Mouse (Mus musculus): ENCODE results near the gene Sf3b2. TPM values are rescaled to one million over a fixed set of nuclear protein-coding genes. Genes with fewer than 3 reads are reported as not detected.

The Sf3b2 gene
- polyA plus RNA-seq, 1 experiment from 2014 or later: 239 TPM

GRCm38 (mm10) chr19:5232696-5233095, 62.6 kb downstream of the Sf3b2 start:
- Histone ChIP-seq H3K9ac (ENCODE audit: low read depth, low read length) (no peak overlapping the region), H3K36me3 (ENCODE audit: insufficient read depth, low read length) (0 out of 2 replicates have a peak, but pooled peaks cover 2% of the 10 kb centered on the region), H3K4me3 (replicated peaks; ENCODE audit: low read depth, low read length) (no peak overlapping the region), H3K9me3 (replicated peaks; ENCODE audit: low read length) (no peaks in the 10 kb centered on the region), H3K27ac (no peak overlapping the region), H3K27me3 (ENCODE audit: insufficient read depth, low read length) (no peaks in the 10 kb centered on the region), H3K4me1 (replicated peaks; ENCODE audit: insufficient read depth, low read length) (no peaks in the 10 kb centered on the region), H3K4me2 (ENCODE audit: low read length) (no peak overlapping the region)
- TF ChIP-seq CTCF (IDR thresholded peaks at IDR 0.05; ENCODE audit: low read depth): no peak
- 75% methylated on average over 4 of the region's 4 CpGs for WGBS
- ATAC-seq (replicated peaks; ENCODE audit: low FRiP score, low read depth): no peak
- DNase-seq (ENCODE audit: low spot score): no peak

GRCm38 (mm10) chr19:5230110-5230509, 65.1 kb downstream of the Sf3b2 start:
- no peak overlapping the region for H3K4me2 ChIP-seq (ENCODE audit: low read length)
- H3K36me3 ChIP-seq (ENCODE audit: insufficient read depth, low read length): 0 out of 2 replicates have a peak, but pooled peaks cover 2% of the 10 kb centered on the region
- DNase-seq (ENCODE audit: low spot score): no peak
- no peak for TF ChIP-seq CTCF (IDR thresholded peaks at IDR 0.05; ENCODE audit: low read depth)
- ATAC-seq (replicated peaks; ENCODE audit: low FRiP score, low read depth): no peak
- H3K4me1 ChIP-seq (replicated peaks; ENCODE audit: insufficient read depth, low read length): no peaks in the 10 kb centered on the region
- H3K4me3 ChIP-seq (replicated peaks; ENCODE audit: low read depth, low read length): no peak overlapping the region
- WGBS: 73% methylated on average over 2 of the region's 2 CpGs
- no peaks in the 10 kb centered on the region for H3K27me3 ChIP-seq (ENCODE audit: insufficient read depth, low read length)
- no peaks in the 10 kb centered on the region for H3K9me3 ChIP-seq (replicated peaks; ENCODE audit: low read length)
- H3K27ac ChIP-seq: no peak overlapping the region
- no peak overlapping the region for H3K9ac ChIP-seq (ENCODE audit: low read depth, low read length)

- 74% methylated on average over 2 of the region's 2 CpGs for WGBS
- Histone ChIP-seq H3K27me3 (ENCODE audit: insufficient read depth, low read length) (no peaks in the 10 kb centered on the region), H3K4me2 (ENCODE audit: low read length) (no peak overlapping the region), H3K36me3 (ENCODE audit: insufficient read depth, low read length) (0 out of 2 replicates have a peak, but pooled peaks cover 2% of the 10 kb centered on the region), H3K4me1 (replicated peaks; ENCODE audit: insufficient read depth, low read length) (no peaks in the 10 kb centered on the region), H3K4me3 (replicated peaks; ENCODE audit: low read depth, low read length) (no peak overlapping the region), H3K9me3 (replicated peaks; ENCODE audit: low read length) (no peaks in the 10 kb centered on the region), H3K27ac (no peak overlapping the region), H3K9ac (ENCODE audit: low read depth, low read length) (no peak overlapping the region)
- ATAC-seq (replicated peaks; ENCODE audit: low FRiP score, low read depth) (no peak), DNase-seq (ENCODE audit: low spot score) (no peak)
- TF ChIP-seq CTCF (IDR thresholded peaks at IDR 0.05; ENCODE audit: low read depth): no peak
These were observed 70.6 kb downstream of the Sf3b2 start for GRCm38 (mm10) chr19:5224624-5225023.

GRCm38 (mm10) chr19:5224077-5224476, 71.2 kb downstream of the Sf3b2 start:
- DNase-seq (ENCODE audit: low spot score): no peak
- Histone ChIP-seq H3K4me3 (replicated peaks; ENCODE audit: low read depth, low read length) (no peak overlapping the region), H3K4me2 (ENCODE audit: low read length) (no peak overlapping the region), H3K27ac (no peak overlapping the region), H3K4me1 (replicated peaks; ENCODE audit: insufficient read depth, low read length) (no peaks in the 10 kb centered on the region), H3K27me3 (ENCODE audit: insufficient read depth, low read length) (no peaks in the 10 kb centered on the region), H3K9ac (ENCODE audit: low read depth, low read length) (no peak overlapping the region), H3K9me3 (replicated peaks; ENCODE audit: low read length) (no peaks in the 10 kb centered on the region), H3K36me3 (ENCODE audit: insufficient read depth, low read length) (0 out of 2 replicates have a peak, but pooled peaks cover 2% of the 10 kb centered on the region)
- no peak for TF ChIP-seq CTCF (IDR thresholded peaks at IDR 0.05; ENCODE audit: low read depth)
- 91% methylated on average over 4 of the region's 4 CpGs for WGBS
- ATAC-seq (replicated peaks; ENCODE audit: low FRiP score, low read depth): no peak

Other genes starting within 250 kb of the Sf3b2 start
- gene Rin1, start 245.0 kb downstream of the Sf3b2 start, polyA plus RNA-seq (2015; fragmentation: Nextera tagmentation; extraction: Ambion mirVana): 2.8 and 3.2 TPM in 2 replicates
- gene Cd248, start 227.4 kb downstream of the Sf3b2 start, polyA plus RNA-seq (2015; fragmentation: Nextera tagmentation; extraction: Ambion mirVana): 35.0 and 40.6 TPM in 2 replicates
- 1.4 and 2.1 TPM in 2 replicates for gene Tmem151a, start 209.9 kb downstream of the Sf3b2 start, polyA plus RNA-seq (2015; fragmentation: Nextera tagmentation; extraction: Ambion mirVana)
- 129 and 132 TPM in 2 replicates for gene Yif1a, start 206.9 kb downstream of the Sf3b2 start, polyA plus RNA-seq (2015; fragmentation: Nextera tagmentation; extraction: Ambion mirVana)
- 4.2 and 4.7 TPM in 2 replicates for gene Cnih2, start 196.9 kb downstream of the Sf3b2 start, polyA plus RNA-seq (2015; fragmentation: Nextera tagmentation; extraction: Ambion mirVana)
- 270 and 284 TPM in 2 replicates for gene Rab1b, start 188.4 kb downstream of the Sf3b2 start, polyA plus RNA-seq (2015; fragmentation: Nextera tagmentation; extraction: Ambion mirVana)
- gene Klc2, start 176.9 kb downstream of the Sf3b2 start, polyA plus RNA-seq (2015; fragmentation: Nextera tagmentation; extraction: Ambion mirVana): 18.1 and 20.2 TPM in 2 replicates
- gene Pacs1, start 22.3 kb downstream of the Sf3b2 start, polyA plus RNA-seq (2015; fragmentation: Nextera tagmentation; extraction: Ambion mirVana): 14.2 and 14.8 TPM in 2 replicates
- gene Gal3st3, start 2.9 kb upstream of the Sf3b2 start, polyA plus RNA-seq (2015; fragmentation: Nextera tagmentation; extraction: Ambion mirVana): 2.2 and 2.7 TPM in 2 replicates
- not detected in 2 replicates for gene Catsper1, start 40.3 kb upstream of the Sf3b2 start, polyA plus RNA-seq (2015; fragmentation: Nextera tagmentation; extraction: Ambion mirVana)
- gene Cst6, start 54.1 kb upstream of the Sf3b2 start, polyA plus RNA-seq (2015; fragmentation: Nextera tagmentation; extraction: Ambion mirVana): 0.29 and 1.5 TPM in 2 replicates
- gene Eif1ad, start 71.3 kb upstream of the Sf3b2 start, polyA plus RNA-seq (2015; fragmentation: Nextera tagmentation; extraction: Ambion mirVana): 30.8 and 34.0 TPM in 2 replicates
- 344 and 363 TPM in 2 replicates for gene Banf1, start 71.7 kb upstream of the Sf3b2 start, polyA plus RNA-seq (2015; fragmentation: Nextera tagmentation; extraction: Ambion mirVana)
- 56.1 and 57.8 TPM in 2 replicates for gene Sart1, start 93.2 kb upstream of the Sf3b2 start, polyA plus RNA-seq (2015; fragmentation: Nextera tagmentation; extraction: Ambion mirVana)
- 0.31 and 0.39 TPM in 2 replicates for gene Tsga10ip, start 107.1 kb upstream of the Sf3b2 start, polyA plus RNA-seq (2015; fragmentation: Nextera tagmentation; extraction: Ambion mirVana)
- 237 and 246 TPM in 2 replicates for gene Drap1, start 129.5 kb upstream of the Sf3b2 start, polyA plus RNA-seq (2015; fragmentation: Nextera tagmentation; extraction: Ambion mirVana)
- gene AI837181, start 129.7 kb upstream of the Sf3b2 start, polyA plus RNA-seq (2015; fragmentation: Nextera tagmentation; extraction: Ambion mirVana): 55.7 and 55.8 TPM in 2 replicates
- gene Fosl1, start 152.1 kb upstream of the Sf3b2 start, polyA plus RNA-seq (2015; fragmentation: Nextera tagmentation; extraction: Ambion mirVana): 0.32 TPM in 1 of 2 replicates, not detected in the other
- 12.2 and 15.6 TPM in 2 replicates for gene Ccdc85b, start 162.4 kb upstream of the Sf3b2 start, polyA plus RNA-seq (2015; fragmentation: Nextera tagmentation; extraction: Ambion mirVana)
- 141 and 150 TPM in 2 replicates for gene Fibp, start 165.2 kb upstream of the Sf3b2 start, polyA plus RNA-seq (2015; fragmentation: Nextera tagmentation; extraction: Ambion mirVana)
- gene Ctsw, start 173.1 kb upstream of the Sf3b2 start, polyA plus RNA-seq (2015; fragmentation: Nextera tagmentation; extraction: Ambion mirVana): 0.79 and 1.2 TPM in 2 replicates
- 126 and 140 TPM in 2 replicates for gene Efemp2, start 178.5 kb upstream of the Sf3b2 start, polyA plus RNA-seq (2015; fragmentation: Nextera tagmentation; extraction: Ambion mirVana)
- 31.3 and 31.8 TPM in 2 replicates for gene Mus81, start 192.9 kb upstream of the Sf3b2 start, polyA plus RNA-seq (2015; fragmentation: Nextera tagmentation; extraction: Ambion mirVana)
- gene Cfl1, start 195.0 kb upstream of the Sf3b2 start, polyA plus RNA-seq (2015; fragmentation: Nextera tagmentation; extraction: Ambion mirVana): 2,170 and 2,281 TPM in 2 replicates
- gene 1700020D05Rik, start 208.3 kb upstream of the Sf3b2 start, polyA plus RNA-seq (2015; fragmentation: Nextera tagmentation; extraction: Ambion mirVana): 0.13 TPM in 1 of 2 replicates, not detected in the other
- 7.6 and 8.0 TPM in 2 replicates for gene Snx32, start 215.1 kb upstream of the Sf3b2 start, polyA plus RNA-seq (2015; fragmentation: Nextera tagmentation; extraction: Ambion mirVana)

Data from kidney, postnatal 0 days (tissue).